Mouse (Mus musculus): ENCODE results near the gene P4ha3. TPM values are rescaled to one million over a fixed set of nuclear protein-coding genes. Genes with fewer than 3 reads are reported as not detected.
"Not testable (repeated sequence)": the region's sequence is repeated elsewhere in the genome, so short reads cannot be mapped to it uniquely, and the experiment has no call there.

The P4ha3 gene
- polyA plus RNA-seq (2012; rRNA removed) = 4.7 and 4.8 TPM in 2 replicates

DNA sequence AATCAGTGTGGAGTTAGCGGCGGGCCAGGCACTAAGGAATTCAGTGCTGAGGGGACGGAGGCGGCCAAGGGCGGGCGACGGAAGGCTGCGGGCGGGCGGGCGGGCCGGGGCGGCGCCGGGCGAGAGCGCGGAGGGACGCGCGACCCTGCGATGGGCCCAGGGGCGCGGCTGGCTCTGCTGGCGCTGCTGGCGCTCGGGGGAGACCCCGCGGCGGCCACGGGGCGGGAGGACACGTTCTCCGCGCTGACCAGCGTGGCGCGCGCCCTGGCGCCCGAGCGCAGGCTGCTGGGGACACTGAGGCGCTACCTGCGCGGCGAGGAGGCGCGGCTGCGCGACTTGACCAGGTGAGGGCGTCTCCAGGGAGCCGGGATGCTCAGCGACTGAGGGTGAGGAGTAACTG is at the start of gene P4ha3:
TSS of gene P4ha3 (plus strand) at position 138 of the 400 bp plus-strand sequence.
- DNase-seq (ENCODE audit: extremely low spot score in 1 of 2, low spot score in 1 of 2) = no peak

DNA sequence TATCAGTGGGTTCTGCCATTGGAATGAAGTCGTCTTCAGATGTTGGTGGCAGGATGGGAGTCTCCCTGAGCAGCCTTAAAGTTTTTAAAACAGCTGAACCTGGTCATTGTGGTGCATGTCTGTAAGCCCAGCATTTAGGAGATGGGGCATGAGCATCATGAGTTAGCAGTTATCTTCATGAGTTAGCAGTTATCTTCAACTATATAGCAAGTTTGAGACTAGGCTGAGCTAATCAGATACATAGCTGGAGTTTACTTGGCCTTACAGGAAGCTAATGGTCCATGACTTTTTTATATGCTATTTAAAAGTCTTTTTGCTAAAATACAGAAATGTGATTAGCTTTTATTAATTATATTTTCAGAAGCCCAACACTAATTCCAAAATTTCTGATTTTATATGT is 47.0 kb upstream of the P4ha3 start:
- DNase-seq (ENCODE audit: extremely low spot score in 1 of 2, low spot score in 1 of 2) = no peak

DNA sequence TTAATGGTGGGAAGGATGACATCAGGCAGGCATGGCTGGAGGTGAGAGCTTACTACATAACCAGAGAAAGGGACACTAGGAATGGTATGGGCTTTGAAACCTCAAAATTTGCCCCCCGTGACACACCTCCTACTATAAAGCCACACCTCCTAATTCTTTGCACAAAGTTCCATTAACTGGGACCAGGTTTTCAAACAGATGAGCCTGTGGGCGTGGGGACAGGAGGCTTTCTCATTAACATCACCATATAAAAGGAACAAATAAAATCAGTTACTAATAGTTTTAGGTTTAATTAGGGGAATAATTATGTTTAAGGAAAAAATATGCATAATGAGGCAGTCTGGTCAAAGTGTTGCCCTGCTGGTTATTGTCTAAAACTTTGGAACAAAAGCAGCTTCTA is 44.7 kb upstream of the P4ha3 start:
- DNase-seq (ENCODE audit: extremely low spot score in 1 of 2, low spot score in 1 of 2) = no peak

DNA sequence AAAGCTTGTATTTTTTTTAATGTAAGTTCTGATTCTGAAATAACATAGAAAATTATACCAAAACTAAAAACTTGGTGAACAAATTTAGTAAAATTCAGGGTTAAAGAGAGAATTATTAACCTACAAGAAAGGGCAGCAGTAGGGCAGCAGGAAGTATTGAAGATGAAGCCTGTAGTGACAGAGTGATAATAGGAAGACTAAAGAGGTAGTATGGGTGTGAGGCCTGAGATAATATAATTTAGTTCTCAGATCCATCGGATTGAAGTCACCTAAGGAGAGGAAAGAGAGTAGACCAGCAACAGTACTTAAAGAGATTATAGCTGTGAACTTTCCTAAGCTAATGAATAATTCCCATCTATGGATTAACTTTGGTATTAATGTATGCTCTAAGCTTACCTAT is 42.3 kb upstream of the P4ha3 start:
- DNase-seq (ENCODE audit: extremely low spot score in 1 of 2, low spot score in 1 of 2) = no peak

DNA sequence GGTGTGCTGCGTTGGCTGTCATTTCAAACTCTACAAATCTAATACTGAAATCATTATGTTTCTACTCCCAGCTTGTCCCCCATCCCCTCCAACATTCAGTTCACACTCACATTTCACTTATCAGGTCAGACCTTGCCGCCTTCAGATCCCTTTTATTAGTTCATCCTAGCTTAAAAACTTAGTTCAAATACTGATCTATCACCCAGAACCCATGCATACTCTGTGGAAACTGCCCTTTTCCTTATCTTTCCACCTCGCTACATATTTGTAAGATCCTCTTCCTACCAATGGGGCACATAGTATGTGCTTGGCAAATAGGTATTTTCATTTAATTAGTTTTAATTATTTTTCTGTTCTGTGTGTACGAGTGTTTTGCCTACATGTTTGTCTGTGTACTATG is 41.1 kb upstream of the P4ha3 start:
- DNase-seq (ENCODE audit: extremely low spot score in 1 of 2, low spot score in 1 of 2) = no peak

DNA sequence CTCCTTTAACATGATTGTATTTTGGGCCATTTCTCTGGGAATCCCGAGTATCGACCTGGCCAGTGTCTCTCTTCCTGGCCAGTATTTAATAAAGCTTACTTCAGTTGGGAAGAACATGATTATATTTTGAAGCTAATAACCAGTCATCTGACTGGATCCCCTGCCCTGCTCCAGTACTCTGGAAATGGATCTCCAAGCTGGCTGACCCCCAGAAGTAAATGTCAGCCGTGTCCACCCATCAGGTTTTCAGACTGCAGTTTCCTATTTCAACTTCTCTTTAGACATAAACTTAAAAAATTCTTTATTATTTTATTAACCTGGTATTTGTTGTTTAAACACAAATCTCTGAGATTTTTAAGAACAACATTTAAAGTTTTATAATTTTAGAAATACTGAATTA is 40.1 kb upstream of the P4ha3 start:
- DNase-seq (ENCODE audit: extremely low spot score in 1 of 2, low spot score in 1 of 2) = no peak

DNA sequence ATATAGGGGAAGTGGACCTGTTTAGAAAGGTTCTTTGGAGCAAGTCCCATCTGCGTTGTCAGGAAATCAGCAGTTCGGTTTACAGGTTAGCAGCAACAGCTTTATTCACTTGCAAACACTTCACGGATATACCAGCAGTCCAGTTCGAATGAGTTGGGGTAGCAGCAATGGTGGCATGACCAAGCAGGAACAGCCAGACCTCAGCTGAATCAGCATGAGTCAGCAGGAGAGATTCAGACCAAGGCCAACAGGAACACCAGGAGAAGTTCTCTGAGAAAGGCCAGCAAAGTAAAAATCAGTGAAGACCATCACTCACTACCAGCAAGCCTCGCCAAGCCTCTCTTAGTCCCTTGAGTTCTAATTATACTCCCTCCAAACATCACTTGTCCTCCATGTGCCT is 34.7 kb upstream of the P4ha3 start:
- DNase-seq (ENCODE audit: extremely low spot score in 1 of 2, low spot score in 1 of 2) = no peak

DNA sequence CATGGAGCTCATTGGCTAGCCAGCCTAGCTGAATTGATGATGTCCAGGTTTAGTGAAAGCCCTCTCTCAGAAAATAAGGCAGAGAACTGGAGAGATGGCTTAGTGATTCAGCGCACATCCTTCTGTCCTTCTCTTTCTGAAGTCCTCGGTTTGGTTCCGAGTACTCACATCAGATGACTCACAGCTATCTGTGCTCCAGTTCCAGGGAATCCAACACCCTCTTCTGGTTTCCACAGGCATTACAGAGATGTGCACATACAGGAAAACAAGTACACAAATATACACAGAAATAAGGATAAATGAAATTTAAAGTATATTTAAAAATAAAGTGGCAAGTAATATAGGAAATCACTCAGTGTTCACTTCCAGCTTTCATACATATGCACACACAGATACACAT is 23.0 kb upstream of the P4ha3 start:
- DNase-seq (ENCODE audit: extremely low spot score in 1 of 2, low spot score in 1 of 2) = no peak

DNA sequence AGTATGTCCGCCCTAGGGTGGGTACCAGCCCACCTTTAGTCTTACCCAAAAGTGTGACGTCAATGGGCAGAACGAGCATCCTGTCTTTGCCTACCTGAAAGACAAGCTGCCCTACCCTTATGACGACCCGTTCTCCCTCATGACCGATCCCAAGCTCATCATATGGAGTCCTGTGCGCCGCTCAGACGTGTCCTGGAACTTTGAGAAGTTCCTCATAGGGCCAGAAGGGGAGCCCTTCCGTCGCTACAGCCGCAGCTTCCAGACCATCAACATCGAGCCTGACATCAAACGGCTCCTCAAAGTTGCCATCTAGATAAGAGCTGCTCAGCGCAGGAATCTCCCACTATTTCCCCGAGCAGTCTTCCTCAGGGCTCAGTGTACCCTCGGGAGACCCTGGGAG is 20.4 kb upstream of the P4ha3 start:
- DNase-seq (ENCODE audit: extremely low spot score in 1 of 2, low spot score in 1 of 2) = not testable (repeated sequence)

DNA sequence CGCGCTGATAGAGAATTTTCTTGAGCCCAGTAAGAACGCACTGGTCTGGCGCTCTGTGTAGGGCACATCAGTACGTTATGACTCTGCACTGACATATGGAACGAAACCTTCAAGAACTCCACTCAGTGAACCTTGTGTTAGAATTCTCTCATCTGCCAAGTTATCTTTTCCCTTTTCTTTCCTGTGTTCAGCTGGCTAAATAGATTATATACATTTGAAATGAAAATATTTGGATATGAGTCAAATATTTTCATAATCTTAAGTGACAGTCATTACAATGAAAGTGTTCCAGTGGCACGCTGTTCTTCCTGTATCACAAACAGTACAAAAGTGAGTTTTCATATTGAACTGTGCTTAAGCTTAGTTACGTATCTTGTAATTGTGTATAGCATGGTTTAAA is 13.0 kb upstream of the P4ha3 start:
- DNase-seq (ENCODE audit: extremely low spot score in 1 of 2, low spot score in 1 of 2) = no peak

DNA sequence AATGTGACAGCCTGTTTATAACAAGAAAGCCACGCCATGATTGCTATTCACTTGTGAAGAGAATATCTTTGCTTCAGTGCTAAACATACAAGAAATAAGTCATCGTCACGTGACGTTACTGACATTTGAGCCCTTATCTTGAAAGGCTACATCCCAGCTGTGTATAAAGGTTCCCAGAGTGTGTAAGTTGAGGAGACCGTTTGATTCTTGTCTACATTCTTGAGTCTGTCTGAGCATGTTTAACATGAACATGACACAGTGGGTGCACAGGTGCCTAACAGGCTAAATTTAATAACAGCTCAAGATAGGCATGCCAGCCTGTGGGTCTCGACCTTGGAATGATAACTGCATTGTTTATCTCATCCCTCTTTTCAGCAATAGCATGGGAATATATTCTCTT is 10.8 kb upstream of the P4ha3 start:
- no peak for DNase-seq (ENCODE audit: extremely low spot score in 1 of 2, low spot score in 1 of 2)

DNA sequence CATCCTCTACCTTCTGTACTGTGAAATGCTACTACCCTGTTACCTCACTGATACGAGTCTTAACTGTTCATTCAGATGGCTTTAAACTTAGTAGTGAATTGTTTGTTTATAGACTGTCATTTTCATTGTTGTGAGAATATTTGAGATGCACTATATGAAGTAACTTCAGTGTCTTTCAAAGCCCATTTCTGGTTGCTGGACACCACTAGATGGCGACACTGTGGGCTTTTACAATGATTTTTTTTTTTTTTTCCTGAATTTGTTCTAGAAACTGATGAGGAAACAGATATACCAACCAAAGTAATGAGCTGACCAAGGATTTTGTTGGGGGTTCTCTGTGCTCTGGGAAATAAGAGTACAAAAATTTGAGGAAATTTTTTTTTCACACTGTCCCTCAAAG is 8.9 kb upstream of the P4ha3 start:
- DNase-seq (ENCODE audit: extremely low spot score in 1 of 2, low spot score in 1 of 2) = peak in 1 of 2 experiments; percentile 41

DNA sequence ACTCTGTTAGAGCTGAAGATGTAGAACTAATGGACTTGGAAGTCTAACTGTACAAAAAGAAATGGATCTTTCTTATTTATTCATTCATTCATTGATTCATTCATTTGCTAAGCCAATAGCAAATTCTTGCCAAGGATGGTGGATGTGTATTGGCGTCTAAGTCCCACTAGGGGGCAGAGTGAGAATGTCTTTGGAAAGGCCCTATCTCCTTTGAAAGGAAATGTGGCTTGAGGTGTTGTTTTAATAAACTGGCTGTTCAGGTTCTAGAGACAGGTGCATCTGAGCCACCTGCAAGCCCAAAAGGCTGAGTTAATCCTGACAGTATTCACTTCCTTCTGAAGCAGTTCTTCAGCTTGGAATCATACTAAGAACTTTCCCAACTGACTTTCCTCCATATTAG is 5.5 kb upstream of the P4ha3 start:
- DNase-seq (ENCODE audit: extremely low spot score in 1 of 2, low spot score in 1 of 2) = peak in 1 of 2 experiments; percentile 78

DNA sequence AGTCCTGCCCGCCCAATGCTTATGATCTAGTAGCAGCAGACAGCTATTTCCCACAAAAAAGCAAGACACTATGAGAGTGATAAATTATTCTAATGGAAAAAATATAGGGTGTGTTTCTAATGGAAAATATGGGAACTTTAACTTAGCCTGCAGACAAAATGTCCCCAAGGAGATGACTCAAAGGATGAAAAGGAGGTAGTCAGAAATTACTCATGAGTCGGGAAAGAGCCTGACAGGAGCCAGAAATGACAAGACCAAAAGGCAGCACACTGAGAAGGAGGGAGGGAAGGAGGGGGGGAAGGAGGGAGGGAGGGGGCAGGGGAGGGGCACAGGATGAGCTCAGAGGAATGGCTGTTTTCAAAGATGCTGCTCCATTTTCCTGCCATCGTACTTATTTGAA is 3.7 kb upstream of the P4ha3 start:
- DNase-seq (ENCODE audit: extremely low spot score in 1 of 2, low spot score in 1 of 2) = no peak

DNA sequence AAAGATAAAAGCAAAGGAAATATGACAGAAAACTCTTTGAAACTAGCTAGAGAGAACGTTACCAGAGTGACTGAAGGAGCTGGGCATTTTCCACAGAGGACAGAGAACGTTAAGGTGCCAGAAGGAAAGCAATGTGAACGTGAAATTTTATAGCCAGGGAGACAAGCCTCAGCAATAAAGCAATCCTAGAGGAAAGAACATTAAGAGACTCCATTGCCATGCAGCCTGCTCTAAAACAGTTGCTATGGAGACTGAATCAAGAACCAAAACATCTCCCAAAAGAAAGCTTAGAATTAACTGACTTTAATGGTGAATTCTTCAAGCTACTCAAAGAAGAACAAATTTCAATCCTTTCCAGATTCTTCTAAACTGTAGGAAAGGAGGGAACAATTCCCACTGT is 2.0 kb upstream of the P4ha3 start:
- no peak for DNase-seq (ENCODE audit: extremely low spot score in 1 of 2, low spot score in 1 of 2)

DNA sequence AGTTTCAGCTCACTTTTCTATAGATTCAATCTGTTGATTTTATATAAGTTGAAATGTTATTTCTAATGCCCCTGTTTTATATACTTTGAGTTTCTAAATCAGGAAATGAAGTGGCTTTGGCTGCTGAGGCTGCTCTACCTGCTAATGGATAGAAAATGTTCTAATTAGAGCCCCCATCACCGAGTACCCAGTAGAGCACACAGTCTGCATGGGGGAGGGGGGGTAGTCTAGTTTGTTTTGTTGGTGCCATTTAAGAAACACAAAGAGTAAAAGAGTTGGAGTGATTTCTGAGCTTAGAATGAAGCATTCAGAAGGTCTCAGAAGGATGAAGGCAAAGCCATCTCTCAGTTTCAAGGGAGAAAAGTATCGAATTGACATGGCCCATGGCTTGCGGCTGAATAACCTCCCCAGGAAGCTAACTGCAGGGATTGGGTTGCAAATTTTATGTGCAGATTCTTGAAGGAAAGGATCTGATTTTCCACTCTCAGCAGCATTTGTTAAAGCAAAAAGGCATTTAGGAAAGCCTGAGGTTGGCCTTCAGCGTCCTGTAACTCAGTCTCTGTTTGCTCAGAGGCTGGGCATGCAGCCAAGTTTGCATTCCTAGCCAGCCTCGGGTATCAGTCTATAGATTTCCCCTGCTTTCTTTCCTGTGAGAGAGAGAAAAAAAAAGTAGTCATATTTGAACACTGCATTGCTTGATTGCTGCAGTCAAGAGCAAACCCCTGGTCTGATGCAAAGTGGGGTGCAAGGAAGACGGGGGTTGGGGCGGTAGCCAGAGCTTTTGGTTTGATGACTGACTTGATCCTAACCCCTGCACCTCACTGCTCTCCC is 2.6 kb downstream of the P4ha3 start:
- no peak for DNase-seq (ENCODE audit: extremely low spot score in 1 of 2, low spot score in 1 of 2)

DNA sequence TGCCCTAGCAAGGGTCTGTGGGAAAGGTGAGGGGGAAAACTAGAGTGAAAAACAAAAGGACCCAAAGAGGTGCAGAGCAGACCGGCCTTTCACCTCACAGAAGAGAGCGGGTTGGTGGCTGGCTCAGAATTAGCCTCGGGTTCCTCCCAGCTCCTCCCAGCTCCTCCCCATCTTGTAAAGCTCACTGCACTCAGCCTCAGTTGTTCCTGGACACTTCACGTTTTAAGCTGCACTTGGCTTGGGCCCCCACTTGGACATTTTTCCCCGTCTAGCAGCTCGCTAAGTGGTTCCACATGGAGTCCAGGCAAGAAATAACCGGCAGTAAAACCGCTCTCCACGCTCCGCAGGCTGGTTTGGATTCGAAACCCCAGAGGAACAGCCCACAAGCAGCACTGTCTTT is 3.3 kb downstream of the P4ha3 start:
- DNase-seq (ENCODE audit: extremely low spot score in 1 of 2, low spot score in 1 of 2) = no peak

DNA sequence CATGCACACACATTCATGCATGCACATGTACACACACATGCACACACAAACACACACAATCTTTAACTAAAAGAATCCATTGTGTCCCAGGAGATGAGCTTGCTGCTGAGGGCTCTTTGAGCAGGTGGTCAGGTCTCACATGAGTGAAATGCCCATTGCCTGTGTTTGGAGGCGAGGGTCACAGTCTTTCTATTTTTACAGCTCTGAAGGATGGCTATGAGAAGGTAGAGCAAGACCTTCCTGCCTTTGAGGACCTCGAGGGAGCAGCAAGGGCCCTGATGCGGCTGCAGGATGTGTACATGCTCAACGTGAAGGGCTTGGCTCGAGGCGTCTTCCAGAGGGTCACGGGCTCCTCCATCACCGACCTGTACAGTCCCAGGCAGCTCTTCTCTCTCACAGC is 8.2 kb downstream of the P4ha3 start:
- DNase-seq (ENCODE audit: extremely low spot score in 1 of 2, low spot score in 1 of 2) = no peak

DNA sequence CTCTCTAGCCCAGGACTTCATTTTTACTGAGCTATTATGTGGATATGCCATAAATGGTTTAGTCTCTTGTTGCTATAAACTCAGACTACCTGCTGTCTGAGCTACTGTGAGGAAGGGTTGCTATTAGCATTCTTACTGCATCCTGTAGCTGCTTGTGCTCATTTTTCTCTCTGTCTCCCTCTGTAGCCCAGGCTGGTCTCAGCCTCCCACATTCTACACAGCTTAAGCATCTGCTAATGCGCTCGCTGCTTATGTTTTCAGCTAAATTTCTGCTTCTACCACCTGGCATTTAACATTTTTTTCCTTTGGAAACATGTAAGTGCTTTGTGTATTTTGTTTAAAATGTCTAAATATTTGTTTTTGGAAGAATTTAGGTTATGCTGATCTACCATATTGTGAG is 10.4 kb downstream of the P4ha3 start:
- peak in 1 of 2 experiments; percentile 46 for DNase-seq (ENCODE audit: extremely low spot score in 1 of 2, low spot score in 1 of 2)

DNA sequence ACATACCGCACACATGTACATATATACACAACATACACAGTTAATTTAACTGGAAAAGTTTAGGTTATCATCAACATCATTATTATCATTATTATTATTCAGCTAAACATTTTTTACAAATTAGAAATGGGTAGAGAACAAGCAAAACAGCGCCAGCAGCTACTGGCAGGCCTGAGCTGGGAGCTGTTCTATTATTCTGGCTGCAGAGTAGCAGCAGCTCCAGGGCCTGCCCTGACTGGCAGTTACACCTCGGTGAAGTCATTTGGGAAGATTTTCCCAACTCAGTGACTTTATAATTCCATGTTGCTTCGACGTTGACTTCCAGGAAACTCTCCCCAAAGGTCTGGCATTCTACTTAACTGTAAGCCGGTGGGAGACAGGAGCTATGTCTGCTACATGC is 11.4 kb downstream of the P4ha3 start:
- DNase-seq (ENCODE audit: extremely low spot score in 1 of 2, low spot score in 1 of 2) = no peak

DNA sequence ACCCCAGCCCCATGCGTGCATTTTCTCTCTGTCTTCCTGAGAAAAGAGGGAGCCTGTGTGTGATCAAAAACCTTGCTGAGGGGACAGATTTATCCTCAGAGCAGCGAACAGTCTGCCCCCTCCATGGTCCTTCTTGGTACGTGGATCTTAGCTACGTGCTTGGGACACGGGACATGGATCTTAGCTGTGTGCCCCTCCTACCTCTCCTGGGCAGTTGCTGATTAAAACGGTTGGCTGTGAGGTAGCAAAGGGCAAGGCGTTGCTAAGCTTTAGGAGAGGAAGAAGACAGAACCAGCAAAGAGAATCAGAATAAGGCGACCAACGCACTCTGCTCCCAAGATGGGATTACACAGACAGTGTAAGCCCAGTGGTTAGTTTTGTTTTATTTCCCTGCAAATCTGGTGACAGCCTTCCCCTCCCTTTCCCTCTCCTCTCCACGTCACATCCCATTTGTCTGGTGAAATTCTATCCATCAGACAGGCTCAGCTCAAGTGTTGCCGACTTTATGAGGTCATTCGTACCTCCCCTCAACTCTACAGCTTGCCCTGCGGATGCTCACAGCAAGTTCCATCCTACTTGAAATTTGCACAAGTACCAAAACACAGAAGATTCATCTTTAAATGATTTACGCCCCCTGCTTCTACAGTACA is 13.7 kb downstream of the P4ha3 start:
- no peak for DNase-seq (ENCODE audit: extremely low spot score in 1 of 2, low spot score in 1 of 2)

DNA sequence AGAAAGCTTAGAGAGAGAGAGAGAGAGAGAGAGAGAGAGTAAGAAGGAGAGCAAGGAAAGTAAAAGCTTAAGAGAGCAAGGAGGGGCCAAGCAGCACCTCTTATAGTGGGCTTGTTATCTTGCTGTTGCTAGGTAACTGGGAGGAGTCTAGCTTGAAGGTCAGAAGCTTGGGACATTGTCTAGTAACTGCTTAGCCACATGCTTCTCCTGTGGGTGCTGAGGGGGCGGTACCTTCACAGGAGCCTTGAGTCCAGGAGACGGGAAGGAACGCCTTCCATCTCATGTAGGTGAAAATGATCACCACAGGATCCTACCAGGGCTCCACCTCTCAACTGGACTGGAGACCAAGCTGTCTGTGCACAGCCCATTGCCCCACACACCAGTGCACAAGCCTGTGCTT is 16.1 kb downstream of the P4ha3 start:
- DNase-seq (ENCODE audit: extremely low spot score in 1 of 2, low spot score in 1 of 2) = no peak

Data from frontal cortex, adult 2 months (tissue).